Mouse (Mus musculus) MEL (cell line): ENCODE measurements around the gene G430095P16Rik.
A peak's percentile ranks its signal among the peaks of the same experiment; 100 is the strongest.

Source experiments
- CHD1 ChIP-seq: IDR thresholded peaks from 2 replicates; pipeline ENCODE4 v1.6.1; 2012; ENCODE audit warnings: low read depth, mild to moderate bottlenecking, inconsistent platforms, low read length, improper control_type of control experiment
- CTCF ChIP-seq, 3 experiments: IDR thresholded peaks in 2 of 3; conservative IDR thresholded peaks in 1 of 3; 2 replicates each; pipeline ENCODE4 v1.5.1; 2011 to 2012; ENCODE audit warnings: low read length in 3 of 3, low read depth in 2 of 3, mild to moderate bottlenecking in 2 of 3, improper control_type of control experiment in 1 of 3, inconsistent platforms in 1 of 3, mixed read lengths in 1 of 3, moderate library complexity in 1 of 3; ENCODE audit not compliant: control insufficient read depth in 1 of 3, insufficient read depth in 1 of 3, poor library complexity in 1 of 3, severe bottlenecking in 1 of 3
- MAZ ChIP-seq: IDR thresholded peaks from 2 replicates; pipeline ENCODE4 v1.6.1; 2012; ENCODE audit warnings: low read depth, mild to moderate bottlenecking, inconsistent platforms, low read length, improper control_type of control experiment
- MYC ChIP-seq: IDR thresholded peaks from 2 replicates; pipeline ENCODE4 v1.6.1; 2011; ENCODE audit warnings: low read depth, mild to moderate bottlenecking, low read length, improper control_type of control experiment, moderate library complexity
- NRF1 ChIP-seq: IDR thresholded peaks from 2 replicates; pipeline ENCODE4 v1.6.1; 2014; ENCODE audit warnings: low read depth, mild to moderate bottlenecking, inconsistent platforms, low read length, improper control_type of control experiment, moderate library complexity; ENCODE audit not compliant: poor library complexity, insufficient read depth, severe bottlenecking
- POLR2A ChIP-seq, 2 experiments: IDR thresholded peaks; 2 replicates each; pipeline ENCODE4 v1.6.1; 2011 to 2012; ENCODE audit warnings: low read length in 2 of 2, mild to moderate bottlenecking in 2 of 2, control low read depth in 1 of 2, improper control_type of control experiment in 1 of 2, low read depth in 1 of 2, moderate library complexity in 1 of 2; ENCODE audit not compliant: control insufficient read depth in 1 of 2, insufficient read depth in 1 of 2, poor library complexity in 1 of 2
- RAD21 ChIP-seq: IDR thresholded peaks from 2 replicates; pipeline ENCODE4 v1.6.1; 2011; ENCODE audit warnings: mild to moderate bottlenecking, low read depth, low read length, improper control_type of control experiment
- UBTF ChIP-seq: IDR thresholded peaks from 2 replicates; pipeline ENCODE4 v1.6.1; 2012; ENCODE audit warnings: low read depth, mild to moderate bottlenecking, inconsistent platforms, low read length, improper control_type of control experiment, moderate library complexity, borderline replicate concordance; ENCODE audit not compliant: insufficient read depth

GRCm38 (mm10) chr8:84705960-84706359, 16.8 kb upstream of the G430095P16Rik start:
- TF ChIP-seq MAZ (no peak), RAD21 (no peak), CTCF (IDR thresholded peaks at IDR 0.05 in 2 of 3, conservative IDR thresholded peaks at IDR 0.05 in 1 of 3; ENCODE audit: control insufficient read depth in 1 of 3, insufficient read depth in 1 of 3, low read depth in 2 of 3, low read length in 3 of 3, poor library complexity in 1 of 3, severe bottlenecking in 1 of 3) (no peak), POLR2A (IDR thresholded peaks at IDR 0.05; ENCODE audit: control insufficient read depth in 1 of 2, insufficient read depth in 1 of 2, low read depth in 1 of 2, low read length in 2 of 2, poor library complexity in 1 of 2) (no peak), MYC (no peak), CHD1 (0 out of 2 replicates have a peak, but pooled peaks have one; percentile 51), UBTF (no peak), NRF1 (no peak)
